Mouse (Mus musculus) erythroid progenitor cell, adult 5-6 weeks (primary cell): ENCODE measurements around the gene Acot9. TPM values are rescaled to one million over a fixed set of nuclear protein-coding genes. Genes with fewer than 3 reads are reported as not detected.

ENCODE experiments used
- total RNA-seq, 2 experiments: library from RNA; stranded (forward) in 1 of 2; stranded (reverse) in 1 of 2; fragments of 150-400 nt in 1 of 2; fragments of 186-747, 209-891 nt in 1 of 2; gene quantifications; 2 replicates each; pipeline versions ENCODE4 v1.2.3 to v1.2.4; 2015 to 2017; ENCODE audit warnings: low replicate concordance in 2 of 2

Acot9 gene
- total RNA-seq, 2 experiments from 2014 or later, result 2.0 to 13.4 TPM

Other genes starting within 250 kb of the Acot9 start
- not detected in 2 replicates for gene Magea5, start 199.3 kb upstream of the Acot9 start, total RNA-seq (2015; ENCODE audit: low replicate concordance)
- not detected in 2 replicates for gene Magea5, start 199.3 kb upstream of the Acot9 start, total RNA-seq (2017; ENCODE audit: low replicate concordance)
- gene Magea1, start 172.7 kb upstream of the Acot9 start, total RNA-seq (2015; ENCODE audit: low replicate concordance), result not detected in 2 replicates
- gene Magea1, start 172.7 kb upstream of the Acot9 start, total RNA-seq (2017; ENCODE audit: low replicate concordance), result not detected in 2 replicates
- not detected in 2 replicates for gene Magea2, start 168.8 kb upstream of the Acot9 start, total RNA-seq (2015; ENCODE audit: low replicate concordance)
- gene Magea2, start 168.8 kb upstream of the Acot9 start, total RNA-seq (2017; ENCODE audit: low replicate concordance), result not detected in 2 replicates
- gene Cldn34b2, start 134.0 kb upstream of the Acot9 start, total RNA-seq (2015; ENCODE audit: low replicate concordance), result not detected in 2 replicates
- not detected in 2 replicates for gene Cldn34b2, start 134.0 kb upstream of the Acot9 start, total RNA-seq (2017; ENCODE audit: low replicate concordance)
- gene Sat1, start 46.0 kb upstream of the Acot9 start, total RNA-seq (2015; ENCODE audit: low replicate concordance), result 115 and 148 TPM in 2 replicates
- 38.1 and 82.3 TPM in 2 replicates for gene Sat1, start 46.0 kb upstream of the Acot9 start, total RNA-seq (2017; ENCODE audit: low replicate concordance)
- gene Prdx4, start 78.3 kb downstream of the Acot9 start, total RNA-seq (2015; ENCODE audit: low replicate concordance), result 27.4 and 65.4 TPM in 2 replicates
- gene Prdx4, start 78.3 kb downstream of the Acot9 start, total RNA-seq (2017; ENCODE audit: low replicate concordance), result 13.7 and 34.9 TPM in 2 replicates